Mouse (Mus musculus) CH12.LX (cell line): ENCODE data around the gene Npas3.

ENCODE experiments used
- CTCF ChIP-seq, 2 experiments: IDR thresholded peaks in 1 of 2; conservative IDR thresholded peaks in 1 of 2; 2 replicates each; pipeline ENCODE4 v1.5.1; 2011 to 2012; ENCODE audit warnings: low read depth in 2 of 2, low read length in 2 of 2, improper control_type of control experiment in 1 of 2, inconsistent platforms in 1 of 2, mild to moderate bottlenecking in 1 of 2, moderate library complexity in 1 of 2
- GABPA ChIP-seq: IDR thresholded peaks from 2 replicates; pipeline ENCODE4 v1.6.1; 2012; ENCODE audit warnings: low read depth, low read length, improper control_type of control experiment, inconsistent platforms; ENCODE audit not compliant: insufficient replicate concordance
- MAFK ChIP-seq: IDR thresholded peaks from 2 replicates; pipeline ENCODE4 v1.6.1; 2011; ENCODE audit warnings: low read length, improper control_type of control experiment; ENCODE audit not compliant: insufficient replicate concordance
- MAZ ChIP-seq: IDR thresholded peaks from 2 replicates; pipeline ENCODE4 v1.6.1; 2012; ENCODE audit warnings: low read depth, mild to moderate bottlenecking, inconsistent platforms, low read length, improper control_type of control experiment, moderate library complexity
- MEF2A ChIP-seq: IDR thresholded peaks from 2 replicates; pipeline ENCODE4 v1.6.1; 2014; ENCODE audit warnings: low read depth, mild to moderate bottlenecking, inconsistent platforms, low read length, improper control_type of control experiment, borderline replicate concordance
- POLR2A ChIP-seq: IDR thresholded peaks from 2 replicates; pipeline ENCODE4 v1.6.1; 2011; ENCODE audit warnings: low read depth, mild to moderate bottlenecking, improper control_type of control experiment, low read length
- RCOR1 ChIP-seq: conservative IDR thresholded peaks from 2 replicates; pipeline ENCODE4 v1.6.1; 2012; ENCODE audit warnings: low read depth, mild to moderate bottlenecking, inconsistent platforms, low read length, improper control_type of control experiment
- TCF12 ChIP-seq: IDR thresholded peaks from 2 replicates; pipeline ENCODE4 v1.6.1; 2014; ENCODE audit warnings: low read depth, mild to moderate bottlenecking, inconsistent platforms, low read length, improper control_type of control experiment

DNA sequence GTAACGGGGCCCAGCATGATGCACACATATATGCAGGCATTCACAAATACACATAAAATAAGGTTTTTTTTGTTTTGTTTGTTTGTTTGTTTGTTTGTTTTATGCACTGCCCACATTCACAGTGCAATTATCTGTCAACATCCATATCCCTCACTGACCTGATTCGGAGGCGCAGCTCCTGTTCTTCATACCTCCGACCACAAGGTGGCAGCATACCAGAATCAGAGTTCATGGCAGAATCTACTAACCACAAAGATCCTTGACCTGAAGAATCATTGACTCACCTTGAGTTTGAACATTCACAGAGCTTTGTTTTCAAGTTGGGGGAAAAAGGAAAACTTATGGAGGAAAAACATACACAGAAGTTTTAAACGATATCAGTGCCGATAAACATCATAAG is 743.9 kb downstream of the Npas3 start:
- TF ChIP-seq CTCF (conservative IDR thresholded peaks at IDR 0.05 in 1 of 2, IDR thresholded peaks at IDR 0.05 in 1 of 2; ENCODE audit: low read depth in 2 of 2, low read length in 2 of 2): peak; percentile 29 to 60; a peak in 3 of 4 replicates
- no peak for TF ChIP-seq MAZ
- no peak for TF ChIP-seq POLR2A
- no peak for TF ChIP-seq RCOR1
- TF ChIP-seq GABPA: no peak
- TF ChIP-seq MEF2A: no peak
- TF ChIP-seq MAFK: no peak
- TF ChIP-seq TCF12: no peak
